Mouse (Mus musculus) lung, postnatal 0 days (tissue): ENCODE measurements at regions not wholly inside any gene's neighbourhood (a gene's known extent, or its start where the extent isn't known, plus 50 kb on each side); places are given as distances from the start of the nearest gene placed in this dataset.

Source experiments
- ATAC-seq: fragments of 200-750 bp; cut with Nextera tagmentation; 2 replicates; pipeline ENCODE4 v1.8.0; 2017; ENCODE audit warnings: moderate library complexity
- DNase-seq: peaks from one replicate; pipeline ENCODE4 v3.0.0-alpha.2; 2016; ENCODE audit warnings: low spot score
- H3K27ac ChIP-seq: fragments of 300-500 bp; sonication (generic); 2 replicates; pipeline ENCODE4 v1.5.1; 2014; ENCODE audit warnings: antibody characterized with exemption, mild to moderate bottlenecking, low read length, mixed read lengths
- H3K27me3 ChIP-seq: fragments of 300-500 bp; sonication (generic); replicated peaks from 2 replicates; pipeline ENCODE4 v1.6.1; 2014; ENCODE audit warnings: low read length, mixed read lengths; ENCODE audit not compliant: insufficient read depth
- H3K36me3 ChIP-seq: fragments of 300-500 bp; sonication (generic); 2 replicates; pipeline ENCODE4 v1.6.1; 2014; ENCODE audit warnings: low read length, mixed read lengths; ENCODE audit not compliant: insufficient read depth
- H3K4me1 ChIP-seq: fragments of 300-500 bp; sonication (generic); 2 replicates; pipeline ENCODE4 v1.6.1; 2014; ENCODE audit warnings: antibody characterized with exemption, low read depth, low read length, mixed read lengths; ENCODE audit not compliant: insufficient read depth
- H3K4me2 ChIP-seq: fragments of 300-500 bp; sonication (generic); replicated peaks from 2 replicates; pipeline ENCODE4 v1.6.1; 2014; ENCODE audit warnings: low read depth, mild to moderate bottlenecking, low read length, moderate library complexity, mixed read lengths
- H3K4me3 ChIP-seq: fragments of 300-500 bp; sonication (generic); 2 replicates; pipeline ENCODE4 v1.5.1; 2014; ENCODE audit warnings: low read depth, low read length
- H3K9ac ChIP-seq: fragments of 300-500 bp; sonication (generic); replicated peaks from 2 replicates; pipeline ENCODE4 v1.6.1; 2014; ENCODE audit warnings: low read depth, mild to moderate bottlenecking
- H3K9me3 ChIP-seq: fragments of 300-500 bp; sonication (generic); 2 replicates; pipeline ENCODE4 v1.6.1; 2016; ENCODE audit warnings: low read length, mixed read lengths
- CTCF ChIP-seq: IDR thresholded peaks from 2 replicates; pipeline ENCODE4 v1.5.1; 2016; ENCODE audit warnings: antibody characterized with exemption, mild to moderate bottlenecking
- EP300 ChIP-seq: IDR thresholded peaks from 2 replicates; pipeline ENCODE4 v1.6.1; 2016; ENCODE audit warnings: antibody characterized with exemption, mild to moderate bottlenecking, control low read depth
- WGBS: fragments of 180-500 bp; shearing (Covaris S2); extraction: QIAGEN DNeasy Blood & Tissue Kit; methylation state at CpG from one replicate; pipeline ENCODE4 v1.1.7; 2014; 5-methylcytosine and 5-hydroxymethylcytosine counted together

- WGBS: 77% methylated on average over 2 of the region's 2 CpGs
- ATAC-seq: no peak
- Histone ChIP-seq H3K4me2 (no peak overlapping the region), H3K4me1 (no peaks in the 10 kb centered on the region), H3K9me3 (no peaks in the 10 kb centered on the region), H3K27me3 (no peaks in the 10 kb centered on the region), H3K27ac (no peak overlapping the region), H3K4me3 (no peak overlapping the region), H3K36me3 (no peaks in the 10 kb centered on the region), H3K9ac (no peak overlapping the region)
- TF ChIP-seq EP300 (no peak), CTCF (no peak)
- no peak for DNase-seq
These were observed 791.4 kb downstream of the Epha7 start for GRCm38 (mm10) chr4:29604322-29604721.

GRCm38 (mm10) chr4:29617910-29618309, 805.0 kb downstream of the Epha7 start:
- H3K36me3 ChIP-seq: no peaks in the 10 kb centered on the region
- H3K9ac ChIP-seq: no peak overlapping the region
- no peak for ATAC-seq
- TF ChIP-seq CTCF (no peak), EP300 (no peak)
- 63% methylated on average over 3 of the region's 3 CpGs for WGBS
- H3K27ac ChIP-seq: no peak overlapping the region
- no peaks in the 10 kb centered on the region for H3K27me3 ChIP-seq
- H3K4me1 ChIP-seq: no peaks in the 10 kb centered on the region
- no peak overlapping the region for H3K4me2 ChIP-seq
- H3K9me3 ChIP-seq: no peaks in the 10 kb centered on the region
- no peak for DNase-seq
- H3K4me3 ChIP-seq: no peak overlapping the region

GRCm38 (mm10) chr4:29644839-29645565, 832.1 kb downstream of the Epha7 start:
- DNase-seq (no peak), ATAC-seq (no peak)
- H3K4me2 ChIP-seq: no peak overlapping the region
- no peaks in the 10 kb centered on the region for H3K36me3 ChIP-seq
- no peak overlapping the region for H3K4me3 ChIP-seq
- no peak overlapping the region for H3K27ac ChIP-seq
- WGBS: 68% methylated on average over 2 of the region's 2 CpGs
- H3K9ac ChIP-seq: no peak overlapping the region
- H3K9me3 ChIP-seq: no peaks in the 10 kb centered on the region
- TF ChIP-seq EP300: no peak
- no peak for TF ChIP-seq CTCF
- H3K27me3 ChIP-seq: no peaks in the 10 kb centered on the region
- H3K4me1 ChIP-seq: no peaks in the 10 kb centered on the region

GRCm38 (mm10) chr4:29653951-29654350, 841.0 kb downstream of the Epha7 start:
- H3K9me3 ChIP-seq: no peaks in the 10 kb centered on the region
- no peaks in the 10 kb centered on the region for H3K36me3 ChIP-seq
- DNase-seq (no peak), ATAC-seq (no peak)
- H3K4me2 ChIP-seq: no peak overlapping the region
- no peaks in the 10 kb centered on the region for H3K27me3 ChIP-seq
- H3K9ac ChIP-seq: no peak overlapping the region
- H3K27ac ChIP-seq: no peak overlapping the region
- H3K4me1 ChIP-seq: no peaks in the 10 kb centered on the region
- 66% methylated on average over 2 of the region's 2 CpGs for WGBS
- TF ChIP-seq EP300 (no peak), CTCF (no peak)
- no peak overlapping the region for H3K4me3 ChIP-seq

GRCm38 (mm10) chr4:29655606-29656005, 842.7 kb downstream of the Epha7 start:
- ATAC-seq: no peak
- H3K36me3 ChIP-seq: no peaks in the 10 kb centered on the region
- no peak overlapping the region for H3K4me3 ChIP-seq
- H3K4me2 ChIP-seq: no peak overlapping the region
- no peaks in the 10 kb centered on the region for H3K27me3 ChIP-seq
- H3K27ac ChIP-seq: no peak overlapping the region
- TF ChIP-seq CTCF (no peak), EP300 (no peak)
- no peak overlapping the region for H3K9ac ChIP-seq
- no peaks in the 10 kb centered on the region for H3K4me1 ChIP-seq
- DNase-seq: peak; percentile 34
- H3K9me3 ChIP-seq: no peaks in the 10 kb centered on the region
- WGBS: 52% methylated on average over 1 of the region's 1 CpGs

- Histone ChIP-seq H3K27me3 (no peaks in the 10 kb centered on the region), H3K9me3 (no peaks in the 10 kb centered on the region), H3K4me1 (no peaks in the 10 kb centered on the region), H3K9ac (no peak overlapping the region), H3K27ac (no peak overlapping the region), H3K4me2 (no peak overlapping the region), H3K36me3 (no peaks in the 10 kb centered on the region), H3K4me3 (no peak overlapping the region)
- no peak for TF ChIP-seq CTCF
- TF ChIP-seq EP300: no peak
- 45% methylated on average over 6 of the region's 6 CpGs for WGBS
- DNase-seq (no peak), ATAC-seq (no peak)
These were observed 848.5 kb downstream of the Epha7 start for GRCm38 (mm10) chr4:29661140-29662108.
